Comparison of ENCODE assay signal across 8 mouse cellular contexts in genomic region chr8:120667561-120668373, GRCm38 (mm10). TPM values are rescaled to one million over a fixed set of nuclear protein-coding genes. Genes with fewer than 3 reads are reported as not detected.
DNase-seq lines count a peak whose midpoint lies in the region; ATAC-seq lines count a peak whose summit lies in the region.

Gene Gm27021, minus strand, starts transcription at chr8:120668079.
Gene Cox4i1, plus strand, starts transcription at chr8:120668222.

- WGBS in hindbrain, embryonic 14.5 days: under 1% methylated on average over 67 of the region's 105 CpGs

- H3K9me3 ChIP-seq in hindbrain, embryonic 14.5 days (ENCODE audit: control insufficient read depth, low read length): no peaks in the 10 kb centered on the region

- DNase-seq in R1 (ENCODE audit: low read depth, low spot score): peak; percentile 87
- peak; percentile 96 to 97 for DNase-seq in cerebellum, postnatal 14 days
- DNase-seq in frontal cortex, postnatal 25 days (ENCODE audit: low spot score in 2 of 2): peak; percentile 74 to 80
- DNase-seq in hindbrain, embryonic 14.5 days (ENCODE audit: low spot score): peak; percentile 94
- peak; percentile 76 to 83 for DNase-seq in layer of hippocampus, postnatal 25 days (ENCODE audit: extremely low spot score in 1 of 2, low spot score in 1 of 2)
- DNase-seq in lung, postnatal 14 days: peak; percentile 94
- peak; percentile 92 for DNase-seq in ovary, postnatal 36 days (ENCODE audit: low spot score)
- peak; percentile 96 for DNase-seq in thymus, postnatal 14 days

- peak within 1 kb of the TSS; percentile 91 for H3K9ac ChIP-seq in hindbrain, embryonic 14.5 days

- peaks cover 33% of the 10 kb centered on the region for H3K36me3 ChIP-seq in hindbrain, embryonic 14.5 days (replicated peaks; ENCODE audit: control insufficient read depth, insufficient read depth)

- H3K27me3 ChIP-seq in hindbrain, embryonic 14.5 days (ENCODE audit: control insufficient read depth, insufficient read depth, low read length): no peaks in the 10 kb centered on the region

- H3K4me2 ChIP-seq in hindbrain, embryonic 14.5 days (replicated peaks): peak within 1 kb of the TSS; percentile 87

- H3K27ac ChIP-seq in hindbrain, embryonic 14.5 days: peak within 1 kb of the TSS; percentile 87

- H3K4me1 ChIP-seq in hindbrain, embryonic 14.5 days (replicated peaks; ENCODE audit: control insufficient read depth, insufficient read depth, low read length): peaks cover 30% of the 10 kb centered on the region

- peak within 1 kb of the TSS; percentile 97 for H3K4me3 ChIP-seq in hindbrain, embryonic 14.5 days (replicated peaks; ENCODE audit: low read length)

- ATAC-seq in hindbrain, embryonic 14.5 days (ENCODE audit: low FRiP score): peak; percentile 93

RNA-seq across cellular contexts. Expression of gene Gm27021, which starts in this region (rescaled TPM):
- polyA plus RNA-seq in hindbrain, embryonic 14.5 days (2014; fragmentation: Nextera tagmentation; extraction: Ambion mirVana): 4.4 and 10.0 TPM in 2 replicates
- total RNA-seq in layer of hippocampus, postnatal 25 days (2021): not detected

RNA-seq across cellular contexts. Expression of gene Cox4i1, which starts in this region (rescaled TPM):
- polyA plus RNA-seq in hindbrain, embryonic 14.5 days (2014; fragmentation: Nextera tagmentation; extraction: Ambion mirVana): 1,174 and 1,254 TPM in 2 replicates
- 1,000 to 10,000 TPM; 1,090 to 1,232 TPM for total RNA-seq in layer of hippocampus, postnatal 25 days (2021)

Comparison
In these comparisons a context has a peak if more than half of its experiments do, and no peak if none do; other contexts are left out.
1. Peak in every context shown above with its lines: DNase-seq, ATAC-seq, H3K4me3 ChIP-seq and H3K27ac ChIP-seq.